Mouse (Mus musculus) forebrain, embryonic 11.5 days (tissue): ENCODE measurements around the gene Rnf24. TPM values are rescaled to one million over a fixed set of nuclear protein-coding genes. Genes with fewer than 3 reads are reported as not detected.

ENCODE experiments used
- ATAC-seq: fragments of 200-750 bp; cut with Nextera tagmentation; replicated peaks from 2 replicates; pipeline ENCODE4 v1.8.0; 2017; ENCODE audit warnings: moderate TSS enrichment; ENCODE audit not compliant: low FRiP score
- DNase-seq: peaks from one replicate; pipeline ENCODE4 v3.0.0-alpha.2; 2017; ENCODE audit warnings: low spot score
- H3K27ac ChIP-seq: fragments of 300-500 bp; sonication (generic); 2 replicates; pipeline ENCODE4 v1.5.1; 2014; ENCODE audit warnings: low read depth, low read length
- H3K27me3 ChIP-seq: fragments of 300-500 bp; sonication (generic); 2 replicates; pipeline ENCODE4 v1.6.1; 2014; ENCODE audit warnings: mild to moderate bottlenecking, low read length, mixed read lengths; ENCODE audit not compliant: control insufficient read depth, insufficient read depth
- H3K36me3 ChIP-seq: fragments of 300-500 bp; sonication (generic); 2 replicates; pipeline ENCODE4 v1.6.1; 2014; ENCODE audit warnings: mild to moderate bottlenecking, low read length, moderate library complexity, mixed read lengths; ENCODE audit not compliant: control insufficient read depth, insufficient read depth
- H3K4me1 ChIP-seq: fragments of 300-500 bp; sonication (generic); replicated peaks from 2 replicates; pipeline ENCODE4 v1.6.1; 2014; ENCODE audit warnings: low read length, mixed read lengths; ENCODE audit not compliant: control insufficient read depth, insufficient read depth
- H3K4me2 ChIP-seq: fragments of 300-500 bp; sonication (generic); 2 replicates; pipeline ENCODE4 v1.6.1; 2014; ENCODE audit warnings: low read depth, mild to moderate bottlenecking, low read length, moderate library complexity, mixed read lengths; ENCODE audit not compliant: severe bottlenecking
- H3K4me3 ChIP-seq: fragments of 300-500 bp; sonication (generic); 2 replicates; pipeline ENCODE4 v1.5.1; 2014; ENCODE audit warnings: low read depth, low read length
- H3K9ac ChIP-seq: fragments of 300-500 bp; sonication (generic); 2 replicates; pipeline ENCODE4 v1.6.1; 2014; ENCODE audit warnings: low read length
- H3K9me3 ChIP-seq: fragments of 300-500 bp; sonication (generic); 2 replicates; pipeline ENCODE4 v1.6.1; 2016; ENCODE audit warnings: low read length, mixed read lengths; ENCODE audit not compliant: control insufficient read depth
- WGBS: fragments of 180-500 bp; shearing (Covaris S2); extraction: QIAGEN DNeasy Blood & Tissue Kit; methylation state at CpG from one replicate; pipeline ENCODE4 v1.1.7; 2014; 5-methylcytosine and 5-hydroxymethylcytosine counted together
- polyA plus RNA-seq: library from polyadenylated mRNA; unstranded; fragments of >200 nt; fragmentation: Nextera tagmentation; extraction: Ambion mirVana; gene quantifications from 2 replicates; pipeline ENCODE4 v1.2.1, GENCODE M21; 2014

Rnf24 gene
- polyA plus RNA-seq, 1 experiment from 2014 or later, result 9.3 TPM

DNA sequence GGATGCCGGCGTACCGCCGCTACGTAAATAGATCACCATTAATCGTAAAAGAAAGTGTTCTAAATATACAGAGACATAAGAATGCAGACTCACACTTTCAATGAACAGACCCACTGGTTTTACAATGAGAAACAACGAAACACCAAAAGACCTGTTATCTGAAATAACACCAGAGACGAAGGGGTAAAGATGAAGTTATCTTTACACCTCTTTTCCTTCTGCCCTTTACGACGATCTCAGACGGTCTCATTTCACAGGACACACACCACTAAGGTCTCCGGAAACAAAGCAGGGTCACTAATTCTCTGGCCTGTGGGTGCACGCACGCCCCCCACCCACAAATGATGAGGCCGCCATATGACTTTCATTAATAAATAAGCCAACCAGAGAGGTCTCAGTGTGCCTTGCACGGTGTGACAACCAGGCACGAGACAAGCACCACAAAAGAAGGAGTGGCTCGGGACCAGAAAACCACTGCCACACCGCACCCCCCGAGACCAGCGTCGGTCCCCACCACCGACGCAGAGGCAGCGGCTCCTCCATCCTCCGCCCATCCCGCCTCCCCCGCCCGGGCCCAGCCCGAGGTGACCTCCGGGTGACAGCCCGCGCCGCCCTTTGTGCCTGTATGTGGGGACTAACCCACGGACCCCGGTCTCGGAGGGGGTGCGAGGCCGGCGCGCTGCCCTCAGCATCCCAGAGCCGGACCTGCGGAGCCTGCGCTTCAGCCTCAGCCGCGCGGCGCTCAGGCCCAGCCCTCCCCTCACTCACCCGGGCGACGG is 535 bp downstream of the Rnf24 start:
- Histone ChIP-seq H3K4me1 (peaks cover 2% of the 10 kb centered on the region; the same call in 1 of the 2 replicates), H3K27me3 (no peaks in the 10 kb centered on the region), H3K4me3 (peak overlapping the region; percentile 89), H3K36me3 (no peaks in the 10 kb centered on the region), H3K9me3 (no peaks in the 10 kb centered on the region), H3K27ac (peak overlapping the region; percentile 91), H3K4me2 (peak overlapping the region; percentile 69), H3K9ac (peak overlapping the region; percentile 93)
- under 1% methylated on average over 47 of the region's 51 CpGs for WGBS
- ATAC-seq (peak; percentile 89), DNase-seq (no peak)

DNA sequence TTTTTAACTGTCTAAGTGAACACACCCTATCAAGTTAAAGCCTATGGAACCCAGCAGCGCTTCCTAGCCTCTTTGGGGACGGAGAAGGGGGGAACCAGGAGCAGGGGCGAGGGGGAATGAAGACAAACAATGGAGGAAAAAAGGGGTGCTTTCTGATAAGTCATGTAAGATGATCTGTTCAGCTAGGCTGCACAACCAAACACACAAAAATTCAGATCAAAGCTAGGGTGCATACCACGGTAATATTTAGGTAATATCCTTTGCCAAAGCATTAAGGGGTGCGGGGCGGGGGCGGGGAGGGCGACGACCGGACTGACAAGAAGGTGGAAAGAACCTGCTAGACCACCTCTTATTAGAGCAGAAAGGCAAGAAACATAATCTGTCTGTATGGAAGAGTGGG is 1.2 kb downstream of the Rnf24 start:
- Histone ChIP-seq H3K36me3 (no peaks in the 10 kb centered on the region), H3K9me3 (no peaks in the 10 kb centered on the region), H3K9ac (peak overlapping the region; percentile 93), H3K4me1 (peaks cover 2% of the 10 kb centered on the region; the same call in 1 of the 2 replicates), H3K4me3 (peak overlapping the region; percentile 89), H3K27me3 (no peaks in the 10 kb centered on the region), H3K27ac (no peak overlapping the region), H3K4me2 (peak overlapping the region; percentile 69)
- DNase-seq (no peak), ATAC-seq (no peak)
- 11% methylated on average over 10 of the region's 10 CpGs for WGBS

DNA sequence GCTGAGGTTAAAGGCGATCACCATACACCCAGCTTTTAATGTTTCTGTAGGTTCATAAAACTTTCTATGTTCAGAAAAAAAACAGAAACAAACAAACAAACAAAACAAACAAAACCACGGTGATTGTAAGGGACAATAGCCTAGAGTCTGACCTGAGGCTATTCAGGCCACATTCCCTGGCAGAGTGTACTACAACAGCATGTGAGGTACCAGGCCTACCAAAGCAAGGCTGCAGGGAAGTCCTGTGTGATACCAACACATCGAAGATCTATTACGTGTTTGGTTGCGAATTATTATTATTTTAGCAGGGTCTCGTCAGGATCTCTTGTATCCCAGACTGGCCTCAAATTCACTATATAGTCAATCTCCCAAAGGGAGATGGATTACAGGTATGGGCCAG is 2.4 kb downstream of the Rnf24 start:
- H3K4me1 ChIP-seq, result peaks cover 2% of the 10 kb centered on the region; the same call in 1 of the 2 replicates
- 86% methylated on average over 6 of the region's 6 CpGs for WGBS
- H3K27ac ChIP-seq, result no peak overlapping the region
- H3K36me3 ChIP-seq, result no peaks in the 10 kb centered on the region
- no peaks in the 10 kb centered on the region for H3K27me3 ChIP-seq
- H3K9me3 ChIP-seq, result no peaks in the 10 kb centered on the region
- DNase-seq (no peak), ATAC-seq (no peak)
- H3K4me2 ChIP-seq, result no peak overlapping the region
- H3K9ac ChIP-seq, result no peak overlapping the region
- H3K4me3 ChIP-seq, result no peak overlapping the region

DNA sequence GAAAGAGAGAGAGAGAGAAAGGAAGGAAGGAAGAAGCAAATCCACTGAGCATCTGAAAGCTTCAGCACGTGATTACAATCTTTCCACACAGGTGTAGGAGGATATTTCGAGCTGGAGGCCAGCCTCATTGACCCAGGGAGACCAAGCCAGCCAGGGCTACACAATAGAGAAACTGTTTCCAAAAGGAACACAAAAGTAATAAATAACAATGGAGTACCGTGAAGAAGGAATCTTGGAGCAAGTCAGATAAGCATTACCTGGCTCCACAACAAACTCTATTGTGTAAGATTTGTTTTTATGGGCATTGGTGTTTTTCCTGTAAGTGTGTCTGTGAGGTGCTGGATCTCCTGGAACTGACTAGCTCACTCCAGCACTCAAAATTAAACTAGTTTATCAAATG is 7.1 kb downstream of the Rnf24 start:
- no peaks in the 10 kb centered on the region for H3K27me3 ChIP-seq
- ATAC-seq (no peak), DNase-seq (no peak)
- no peak overlapping the region for H3K4me3 ChIP-seq
- no peak overlapping the region for H3K9ac ChIP-seq
- no peaks in the 10 kb centered on the region for H3K9me3 ChIP-seq
- H3K4me2 ChIP-seq, result no peak overlapping the region
- H3K4me1 ChIP-seq, result no peaks in the 10 kb centered on the region
- no peak overlapping the region for H3K27ac ChIP-seq
- 67% methylated on average over 3 of the region's 3 CpGs for WGBS
- H3K36me3 ChIP-seq, result no peaks in the 10 kb centered on the region

DNA sequence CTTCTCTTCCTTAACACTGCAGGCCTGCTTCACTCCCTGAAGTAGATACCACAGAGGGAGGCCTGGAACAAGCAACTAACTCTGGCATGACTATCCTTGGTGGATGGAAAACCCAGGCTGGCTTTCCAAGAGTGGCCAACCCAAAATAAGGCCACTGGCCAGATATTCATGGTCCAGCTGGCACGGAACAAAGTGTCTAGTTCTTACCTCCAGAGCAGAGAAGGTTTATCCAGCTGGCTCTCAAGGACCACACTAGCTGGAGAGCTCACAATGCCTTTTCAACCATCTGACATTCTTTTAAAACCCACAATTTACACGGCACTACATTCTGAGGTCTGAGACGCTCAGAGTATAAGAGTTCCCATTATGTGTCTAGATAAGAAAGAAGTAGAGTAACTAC is 8.2 kb downstream of the Rnf24 start:
- WGBS, result 72% methylated on average over 3 of the region's 3 CpGs
- Histone ChIP-seq H3K9ac (no peak overlapping the region), H3K4me3 (no peak overlapping the region), H3K4me1 (no peaks in the 10 kb centered on the region), H3K4me2 (no peak overlapping the region), H3K36me3 (no peaks in the 10 kb centered on the region), H3K9me3 (no peaks in the 10 kb centered on the region), H3K27ac (no peak overlapping the region), H3K27me3 (no peaks in the 10 kb centered on the region)
- DNase-seq, result no peak
- no peak for ATAC-seq

DNA sequence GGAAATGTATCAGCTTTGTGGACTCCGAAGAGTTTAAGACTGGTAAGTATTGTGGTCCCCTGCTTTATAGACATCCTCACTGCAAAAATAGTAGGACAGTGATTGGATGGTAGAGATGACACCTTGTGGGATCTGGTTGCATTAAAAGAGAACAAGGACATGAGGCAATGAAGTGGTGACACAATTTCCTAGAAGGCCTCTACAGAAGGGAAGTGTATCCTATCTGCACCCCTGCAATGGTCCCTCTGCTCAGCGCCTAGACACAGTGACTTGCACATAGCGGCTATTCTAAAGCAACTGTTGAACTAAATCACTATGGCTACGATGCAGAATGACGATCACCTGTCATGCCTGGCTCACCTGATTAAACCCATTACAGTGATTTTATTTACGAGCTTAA is 15.1 kb downstream of the Rnf24 start:
- 86% methylated on average over 6 of the region's 6 CpGs for WGBS
- Histone ChIP-seq H3K4me1 (no peaks in the 10 kb centered on the region), H3K4me2 (no peak overlapping the region), H3K36me3 (no peaks in the 10 kb centered on the region), H3K9me3 (no peaks in the 10 kb centered on the region), H3K27me3 (no peaks in the 10 kb centered on the region), H3K4me3 (no peak overlapping the region), H3K27ac (no peak overlapping the region), H3K9ac (no peak overlapping the region)
- DNase-seq (no peak), ATAC-seq (no peak)

DNA sequence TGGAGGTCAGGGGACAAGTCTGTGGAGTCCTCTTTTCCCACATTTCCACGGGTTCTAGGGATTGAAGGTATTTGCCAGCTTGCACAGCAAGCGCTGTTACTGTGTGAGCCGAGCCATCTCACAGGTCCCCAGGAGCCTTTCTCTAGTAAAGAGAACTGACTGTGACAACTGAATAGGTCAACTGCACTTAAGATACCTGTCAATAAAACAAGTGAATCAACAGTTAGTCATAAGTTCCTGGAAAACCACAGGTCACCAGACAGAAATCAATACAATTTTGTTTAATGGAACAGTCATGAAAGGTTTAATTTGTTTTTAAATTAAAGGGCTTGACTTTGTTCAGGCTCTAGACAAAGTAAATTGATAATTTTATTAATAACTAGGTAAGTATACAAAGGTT is 22.1 kb downstream of the Rnf24 start:
- H3K4me2 ChIP-seq, result no peak overlapping the region
- DNase-seq, result no peak
- no peak overlapping the region for H3K27ac ChIP-seq
- H3K4me1 ChIP-seq, result no peaks in the 10 kb centered on the region
- no peaks in the 10 kb centered on the region for H3K9me3 ChIP-seq
- H3K36me3 ChIP-seq, result no peaks in the 10 kb centered on the region
- ATAC-seq, result no peak
- no peak overlapping the region for H3K4me3 ChIP-seq
- 89% methylated on average over 3 of the region's 3 CpGs for WGBS
- H3K9ac ChIP-seq, result no peak overlapping the region
- no peaks in the 10 kb centered on the region for H3K27me3 ChIP-seq

DNA sequence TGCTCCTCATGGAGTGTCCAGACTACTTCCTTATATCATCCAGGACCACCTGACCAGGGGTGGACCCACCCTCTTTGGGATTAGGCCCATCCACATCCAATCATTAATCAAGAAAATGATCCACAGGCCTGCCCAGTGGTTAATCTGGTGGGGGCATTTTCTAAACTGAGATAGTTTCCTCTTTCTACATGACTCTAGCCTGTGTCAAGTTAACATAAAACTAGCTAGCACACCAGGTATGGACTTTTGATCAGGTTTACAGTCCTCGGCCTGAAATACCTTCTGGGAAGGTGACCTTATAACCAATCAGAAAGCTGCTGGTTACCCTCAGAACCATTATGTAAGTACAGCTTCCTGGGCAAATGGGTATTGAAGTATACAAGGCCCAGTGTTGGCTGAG is 23.7 kb downstream of the Rnf24 start:
- Histone ChIP-seq H3K36me3 (no peaks in the 10 kb centered on the region), H3K27ac (no peak overlapping the region), H3K9me3 (no peaks in the 10 kb centered on the region), H3K4me1 (no peaks in the 10 kb centered on the region), H3K9ac (no peak overlapping the region), H3K4me2 (no peak overlapping the region), H3K27me3 (no peaks in the 10 kb centered on the region), H3K4me3 (no peak overlapping the region)
- 73% methylated on average over 1 of the region's 1 CpGs for WGBS
- DNase-seq (no peak), ATAC-seq (no peak)

DNA sequence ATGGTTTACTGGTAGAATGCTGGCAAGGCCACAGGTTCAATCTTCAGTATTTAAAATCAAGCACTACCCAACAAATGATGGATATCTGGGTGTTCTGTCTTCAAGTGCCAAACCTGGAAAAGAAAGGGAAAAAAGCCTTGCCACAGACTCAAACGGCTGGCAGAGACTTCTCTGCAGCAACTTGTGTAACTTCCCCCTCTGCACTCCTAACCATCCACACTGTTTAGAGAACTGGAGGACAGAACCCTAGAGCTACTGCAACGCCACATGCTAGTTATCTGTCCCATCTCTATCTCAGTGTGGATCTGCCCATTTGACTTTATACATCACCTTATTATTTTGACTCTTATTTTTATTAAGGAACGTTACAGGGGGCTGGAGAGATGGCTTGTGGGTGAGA is 26.6 kb downstream of the Rnf24 start:
- DNase-seq (no peak), ATAC-seq (no peak)
- WGBS, result 74% methylated on average over 3 of the region's 3 CpGs
- Histone ChIP-seq H3K27me3 (no peaks in the 10 kb centered on the region), H3K4me2 (no peak overlapping the region), H3K4me1 (no peaks in the 10 kb centered on the region), H3K9ac (no peak overlapping the region), H3K9me3 (no peaks in the 10 kb centered on the region), H3K27ac (no peak overlapping the region), H3K4me3 (no peak overlapping the region), H3K36me3 (no peaks in the 10 kb centered on the region)
